Mouse (Mus musculus): ENCODE measurements around the gene Cfap65.
A peak's percentile ranks its signal among the peaks of the same experiment; 100 is the strongest.

Gene Cfap65

GRCm38 (mm10) chr1:74935402-74935801 lies at the start of gene Cfap65:
Gene Cfap65 (minus strand): TSS chr1:74935599.
- peak; percentile 50 for DNase-seq (ENCODE audit: extremely low spot score)

GRCm38 (mm10) chr1:74977001-74977400 lies 41.6 kb upstream of the Cfap65 start:
- DNase-seq (ENCODE audit: extremely low spot score), result no peak

DNA sequence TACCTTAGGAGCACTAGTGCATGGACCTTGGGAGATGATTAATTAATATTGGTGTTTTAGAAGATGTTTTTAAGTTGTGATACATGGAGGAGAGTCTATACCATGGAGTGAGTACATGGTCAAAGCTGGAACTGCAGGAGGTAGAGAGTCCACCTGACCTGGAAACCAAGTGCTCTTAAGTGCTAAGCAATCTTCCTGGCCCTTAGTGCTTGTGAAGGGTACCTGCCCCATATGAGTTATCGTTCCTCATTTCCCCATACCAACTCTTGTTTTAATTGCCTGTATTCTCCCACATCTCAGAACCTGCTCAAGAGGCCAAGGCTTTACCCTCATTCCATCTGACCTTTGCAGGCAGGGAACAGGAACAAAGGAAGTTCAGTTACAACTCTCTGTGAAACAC lies 40.5 kb upstream of the Cfap65 start:
- DNase-seq (ENCODE audit: extremely low spot score), result no peak

GRCm38 (mm10) chr1:74973590-74973989 lies 38.2 kb upstream of the Cfap65 start:
- DNase-seq (ENCODE audit: extremely low spot score), result no peak

DNA sequence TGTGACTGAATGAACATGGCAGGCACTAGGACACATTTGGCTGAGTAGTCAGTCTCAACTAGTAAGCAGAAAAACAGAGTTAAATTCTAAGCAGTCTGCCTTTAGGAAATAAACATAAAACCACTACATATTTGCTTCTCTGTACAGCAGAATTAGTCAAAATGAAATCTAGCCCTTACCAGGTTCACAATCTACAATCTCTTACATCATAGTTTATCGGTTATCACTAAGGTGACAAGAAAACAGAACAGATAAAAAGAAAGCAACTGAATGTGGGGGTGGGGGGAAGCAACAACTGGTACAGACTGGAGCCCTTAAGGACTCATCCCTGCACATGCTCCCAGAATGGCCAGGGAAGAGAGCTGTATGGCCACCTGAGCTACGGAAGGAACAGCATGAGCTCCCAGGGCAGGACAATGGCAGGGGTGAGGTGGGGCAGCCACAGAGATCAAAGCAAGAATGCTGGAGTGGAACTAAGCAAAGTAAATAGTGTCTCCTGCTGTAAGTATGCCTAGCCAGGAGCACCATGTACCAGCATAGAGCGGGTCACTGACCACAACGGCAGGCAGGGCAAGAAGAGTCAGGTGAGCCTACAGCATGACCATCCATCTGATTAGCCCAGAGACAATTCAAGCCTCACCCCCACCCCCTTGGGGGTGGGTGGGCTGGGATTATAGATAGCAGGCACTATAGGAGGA lies 36.1 kb upstream of the Cfap65 start:
- no peak for DNase-seq (ENCODE audit: extremely low spot score)

GRCm38 (mm10) chr1:74967962-74968580 lies 32.7 kb upstream of the Cfap65 start:
- DNase-seq (ENCODE audit: extremely low spot score), result no peak

- DNase-seq (ENCODE audit: extremely low spot score), result peak; percentile 77
Observed at GRCm38 (mm10) chr1:74964494-74965215, 29.3 kb upstream of the Cfap65 start.

DNA sequence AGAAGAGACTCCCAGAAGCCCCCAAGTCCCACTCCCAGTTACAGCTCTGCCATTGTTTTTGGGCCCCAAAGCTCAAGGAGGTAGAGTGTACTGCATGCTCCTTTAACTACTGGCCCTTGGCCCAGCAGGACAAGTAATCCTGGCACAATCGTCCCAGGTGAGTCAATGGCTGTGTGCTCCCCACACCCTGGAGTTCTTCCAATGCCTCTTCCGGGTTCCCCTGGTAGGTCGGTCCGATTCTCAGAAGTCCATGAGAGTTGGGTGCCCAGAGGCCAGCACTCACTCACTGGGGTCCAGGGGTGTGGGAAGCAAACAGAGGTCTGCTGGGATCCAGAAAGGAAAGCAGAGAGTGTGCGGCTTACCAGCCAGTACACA lies 27.4 kb upstream of the Cfap65 start:
- no peak for DNase-seq (ENCODE audit: extremely low spot score)

DNA sequence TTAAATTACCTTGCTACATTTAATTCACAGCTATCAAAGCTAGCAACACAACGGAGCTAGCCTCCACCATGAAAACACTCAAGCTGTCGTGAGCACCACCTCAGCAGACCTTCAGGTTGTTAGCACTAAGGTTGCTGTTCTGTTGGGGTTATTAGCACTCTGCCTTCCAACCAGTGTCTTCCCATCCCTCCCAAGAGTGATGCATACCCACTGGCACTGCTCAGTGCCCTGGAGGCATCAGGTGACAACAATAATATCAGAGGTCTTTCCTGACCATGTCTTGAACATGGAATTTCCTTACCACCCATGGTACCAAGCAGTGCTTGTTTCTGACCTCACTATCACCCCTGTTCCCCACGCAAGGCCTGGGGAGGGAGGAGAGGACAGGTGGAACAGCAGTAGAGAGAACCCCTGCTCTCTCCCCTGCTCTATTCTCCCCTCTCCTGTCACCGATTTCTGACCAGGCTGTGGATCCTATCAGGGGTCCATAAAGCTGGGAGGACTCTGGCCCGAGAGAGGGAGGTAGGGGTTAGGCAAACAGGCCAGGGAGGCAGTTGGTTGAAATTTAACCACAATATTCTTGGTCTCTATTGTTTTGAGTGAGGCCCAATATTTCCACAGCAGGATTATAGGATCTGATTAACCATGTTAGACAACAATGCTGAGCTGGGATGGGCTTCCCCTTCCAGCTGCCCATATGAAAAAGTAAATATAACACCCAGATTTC lies 26.9 kb upstream of the Cfap65 start:
- no peak for DNase-seq (ENCODE audit: extremely low spot score)

DNA sequence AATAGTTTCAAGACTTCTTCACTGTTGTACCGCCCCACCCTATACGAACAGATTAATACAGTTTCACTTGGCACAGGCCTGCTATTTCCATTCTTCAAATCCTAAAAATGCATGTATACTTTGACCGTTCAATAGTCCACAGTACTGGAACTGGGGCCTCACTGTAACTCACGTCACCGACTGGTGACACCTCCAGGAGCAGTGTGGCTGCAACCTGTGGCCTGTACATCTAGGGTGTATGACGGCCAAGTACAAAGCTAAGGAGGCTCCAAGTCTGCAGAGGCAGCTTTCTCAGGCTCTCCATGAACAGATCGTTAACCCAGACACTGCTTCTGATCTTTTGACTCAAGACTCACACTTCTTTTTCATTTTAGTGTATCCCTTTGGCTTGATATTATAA lies 26.3 kb upstream of the Cfap65 start:
- no peak for DNase-seq (ENCODE audit: extremely low spot score)

GRCm38 (mm10) chr1:74960059-74960458 lies 24.7 kb upstream of the Cfap65 start:
- no peak for DNase-seq (ENCODE audit: extremely low spot score)

- peak; percentile 14 for DNase-seq (ENCODE audit: extremely low spot score)
Observed at GRCm38 (mm10) chr1:74951556-74952210, 16.3 kb upstream of the Cfap65 start, which contains the start of gene Ihh. Gene Ihh (minus strand): TSS chr1:74951672.

DNA sequence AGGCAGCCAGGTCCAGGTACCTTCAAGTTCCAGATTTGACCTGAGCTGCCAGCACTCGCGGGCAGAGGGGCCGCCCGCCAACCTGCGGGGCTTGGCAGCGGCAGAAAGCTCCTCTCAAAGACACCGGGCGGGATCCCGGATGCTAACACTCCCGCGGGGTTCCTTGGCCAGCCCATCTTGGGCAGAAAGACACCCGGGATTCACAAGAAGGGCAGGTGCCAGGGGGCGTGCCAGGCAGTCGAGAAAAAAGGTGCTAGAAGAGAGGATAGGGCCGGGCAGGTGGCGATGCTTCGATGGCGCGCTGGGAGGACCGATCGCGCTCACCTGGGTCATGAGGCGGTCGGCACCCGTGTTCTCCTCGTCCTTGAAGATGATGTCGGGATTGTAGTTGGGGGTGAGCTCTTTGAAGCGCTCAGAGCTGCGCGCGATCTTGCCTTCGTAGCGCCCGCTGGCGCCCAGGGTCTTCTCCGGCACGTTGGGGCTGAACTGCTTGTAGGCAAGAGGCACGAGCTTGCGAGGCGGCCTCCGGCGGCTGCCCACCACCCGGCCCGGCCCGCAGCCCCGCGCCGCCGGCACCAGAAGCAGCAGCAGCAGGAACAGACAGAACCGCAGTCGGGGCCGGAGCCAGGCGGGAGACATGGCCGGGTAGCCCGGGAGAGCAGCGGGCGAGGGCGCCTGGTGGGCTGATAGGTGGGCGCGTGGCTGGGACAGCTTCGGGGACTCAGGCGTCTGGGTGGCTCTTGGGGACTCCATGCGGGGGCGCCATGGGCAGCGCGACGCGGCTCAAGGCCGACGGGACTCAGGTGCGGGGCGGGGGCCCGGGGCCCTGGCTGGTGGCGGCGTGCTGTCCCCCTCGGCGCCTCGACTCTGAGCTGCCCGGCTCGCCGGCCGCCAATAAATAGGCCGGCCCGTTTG lies 15.4 kb upstream of the Cfap65 start:
- peak; percentile 35 for DNase-seq (ENCODE audit: extremely low spot score)

DNA sequence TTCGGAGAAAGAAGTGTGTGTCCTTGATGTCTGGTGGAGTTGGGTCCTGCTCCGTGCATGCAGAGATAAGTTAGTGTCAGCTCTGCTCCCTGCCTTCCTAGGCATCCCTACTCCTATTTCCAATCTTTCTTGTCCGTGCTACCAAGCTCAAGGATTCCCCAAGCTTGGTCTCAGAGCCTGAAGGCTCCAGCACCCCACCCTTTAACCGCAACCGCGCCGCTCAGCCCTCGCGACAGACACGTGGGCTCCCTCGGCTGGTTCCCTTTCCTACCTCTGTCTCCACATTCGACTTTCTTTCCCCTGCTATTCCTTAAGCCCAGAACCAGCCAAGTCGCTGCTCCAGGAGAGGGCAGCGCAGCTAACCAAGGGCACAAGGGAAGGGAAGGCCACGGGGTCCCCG lies 14.7 kb upstream of the Cfap65 start:
- DNase-seq (ENCODE audit: extremely low spot score), result no peak

- DNase-seq (ENCODE audit: extremely low spot score), result no peak
Observed at GRCm38 (mm10) chr1:74949666-74950050, 14.3 kb upstream of the Cfap65 start.

GRCm38 (mm10) chr1:74948784-74949665 lies 13.6 kb upstream of the Cfap65 start:
- DNase-seq (ENCODE audit: extremely low spot score), result peak; percentile 72

GRCm38 (mm10) chr1:74947986-74948670 lies 12.7 kb upstream of the Cfap65 start:
- DNase-seq (ENCODE audit: extremely low spot score), result peak; percentile 42

GRCm38 (mm10) chr1:74941651-74942360 lies 6.4 kb upstream of the Cfap65 start:
- no peak for DNase-seq (ENCODE audit: extremely low spot score)
